Mouse (Mus musculus): Measurements from ENCODE around the gene Fbxo7. TPM values are rescaled to one million over a fixed set of nuclear protein-coding genes. Genes with fewer than 3 reads are reported as not detected.
"Not testable (repeated sequence)": the region's sequence is repeated elsewhere in the genome, so short reads cannot be mapped to it uniquely, and the experiment has no call there.

Gene Fbxo7
- polyA plus RNA-seq, 1 experiment from 2014 or later: 33.3 TPM

GRCm38 (mm10) chr10:86026354-86026753, 4.6 kb downstream of the Fbxo7 start:
- Histone ChIP-seq H3K9ac (ENCODE audit: low read depth, low read length) (no peak overlapping the region), H3K4me1 (ENCODE audit: control insufficient read depth, insufficient read depth, low read length) (peaks cover 4% of the 10 kb centered on the region; the same call in 1 of the 2 replicates), H3K4me3 (ENCODE audit: low read length) (no peak overlapping the region), H3K9me3 (ENCODE audit: control insufficient read depth, low read length) (no peaks in the 10 kb centered on the region), H3K27ac (ENCODE audit: low read depth, low read length) (no peak overlapping the region), H3K27me3 (ENCODE audit: control insufficient read depth, insufficient read depth, low read length) (no peaks in the 10 kb centered on the region), H3K36me3 (ENCODE audit: control insufficient read depth, insufficient read depth, low read length) (peaks cover 20% of the 10 kb centered on the region), H3K4me2 (replicated peaks; ENCODE audit: low read depth, low read length) (no peak overlapping the region)
- no peak for ATAC-seq (ENCODE audit: low FRiP score, low TSS enrichment)
- 96% methylated on average over 3 of the region's 3 CpGs for WGBS

DNA sequence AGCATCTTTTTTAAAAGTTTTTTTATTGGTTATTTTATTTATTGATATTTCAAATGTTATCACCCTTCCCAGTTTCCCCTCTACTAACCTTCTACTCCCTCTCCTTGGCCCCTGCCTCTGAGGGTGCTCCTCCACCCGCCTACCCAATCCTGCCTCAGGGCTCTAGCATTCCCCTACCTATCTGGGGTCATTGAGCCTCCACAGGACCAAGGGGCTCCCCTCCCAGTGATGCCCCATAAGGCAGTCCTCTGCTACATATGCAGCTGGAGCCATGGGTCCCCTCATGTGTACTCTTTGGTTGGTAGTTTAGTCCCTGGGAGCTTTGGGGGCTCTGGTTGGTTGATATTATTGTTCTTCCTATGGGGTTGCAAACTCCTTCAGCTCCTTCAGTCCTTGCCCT, 5.0 kb downstream of the Fbxo7 start:
- 94% methylated on average over 1 of the region's 1 CpGs for WGBS
- H3K27ac ChIP-seq (ENCODE audit: low read depth, low read length); H3K4me3 ChIP-seq (ENCODE audit: low read length); ATAC-seq (ENCODE audit: low FRiP score, low TSS enrichment); H3K27me3 ChIP-seq (ENCODE audit: control insufficient read depth, insufficient read depth, low read length); H3K9ac ChIP-seq (ENCODE audit: low read depth, low read length); H3K9me3 ChIP-seq (ENCODE audit: control insufficient read depth, low read length); H3K4me2 ChIP-seq (replicated peaks; ENCODE audit: low read depth, low read length); H3K4me1 ChIP-seq (ENCODE audit: control insufficient read depth, insufficient read depth, low read length): not testable (repeated sequence)
- peaks cover 20% of the 10 kb centered on the region for H3K36me3 ChIP-seq (ENCODE audit: control insufficient read depth, insufficient read depth, low read length)

GRCm38 (mm10) chr10:86030743-86031142, 9.0 kb downstream of the Fbxo7 start:
- 91% methylated on average over 7 of the region's 7 CpGs for WGBS
- no peaks in the 10 kb centered on the region for H3K27me3 ChIP-seq (ENCODE audit: control insufficient read depth, insufficient read depth, low read length)
- H3K4me1 ChIP-seq (ENCODE audit: control insufficient read depth, insufficient read depth, low read length): no peaks in the 10 kb centered on the region
- no peak for ATAC-seq (ENCODE audit: low FRiP score, low TSS enrichment)
- H3K9ac ChIP-seq (ENCODE audit: low read depth, low read length): no peak overlapping the region
- no peak overlapping the region for H3K4me3 ChIP-seq (ENCODE audit: low read length)
- peaks cover 28% of the 10 kb centered on the region for H3K36me3 ChIP-seq (ENCODE audit: control insufficient read depth, insufficient read depth, low read length)
- H3K9me3 ChIP-seq (ENCODE audit: control insufficient read depth, low read length): no peaks in the 10 kb centered on the region
- no peak overlapping the region for H3K4me2 ChIP-seq (replicated peaks; ENCODE audit: low read depth, low read length)
- no peak overlapping the region for H3K27ac ChIP-seq (ENCODE audit: low read depth, low read length)

DNA sequence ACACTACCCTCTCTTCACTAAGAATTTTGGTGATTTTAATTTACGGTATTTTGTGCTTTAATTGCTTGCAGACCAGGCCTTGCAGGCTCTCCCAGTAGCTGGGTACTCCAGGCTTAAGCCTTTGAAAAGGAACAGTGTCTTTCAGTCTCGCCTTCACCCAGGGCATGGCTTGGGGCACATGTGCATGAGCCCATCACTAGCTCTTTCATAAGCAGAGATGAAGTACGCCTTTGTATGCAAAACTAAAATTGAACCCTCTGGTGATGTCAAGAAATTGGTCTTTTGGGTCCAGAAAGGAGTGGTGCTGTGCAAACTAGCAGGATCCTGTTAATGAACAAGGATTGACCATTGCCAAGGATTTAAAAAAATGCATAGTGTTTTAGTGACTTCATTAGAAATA, 10.7 kb downstream of the Fbxo7 start:
- Histone ChIP-seq H3K27me3 (ENCODE audit: control insufficient read depth, insufficient read depth, low read length) (no peaks in the 10 kb centered on the region), H3K9me3 (ENCODE audit: control insufficient read depth, low read length) (no peaks in the 10 kb centered on the region), H3K4me1 (ENCODE audit: control insufficient read depth, insufficient read depth, low read length) (no peaks in the 10 kb centered on the region), H3K4me2 (replicated peaks; ENCODE audit: low read depth, low read length) (no peak overlapping the region), H3K4me3 (ENCODE audit: low read length) (no peak overlapping the region), H3K9ac (ENCODE audit: low read depth, low read length) (no peak overlapping the region), H3K27ac (ENCODE audit: low read depth, low read length) (no peak overlapping the region), H3K36me3 (ENCODE audit: control insufficient read depth, insufficient read depth, low read length) (peaks cover 29% of the 10 kb centered on the region)
- 90% methylated on average over 3 of the region's 3 CpGs for WGBS
- ATAC-seq (ENCODE audit: low FRiP score, low TSS enrichment): no peak

- H3K27me3 ChIP-seq (ENCODE audit: control insufficient read depth, insufficient read depth, low read length): no peaks in the 10 kb centered on the region
- H3K9ac ChIP-seq (ENCODE audit: low read depth, low read length): no peak overlapping the region
- no peak overlapping the region for H3K4me3 ChIP-seq (ENCODE audit: low read length)
- H3K4me1 ChIP-seq (ENCODE audit: control insufficient read depth, insufficient read depth, low read length): no peaks in the 10 kb centered on the region
- H3K4me2 ChIP-seq (replicated peaks; ENCODE audit: low read depth, low read length): no peak overlapping the region
- ATAC-seq (ENCODE audit: low FRiP score, low TSS enrichment): no peak
- 85% methylated on average over 2 of the region's 2 CpGs for WGBS
- H3K36me3 ChIP-seq (ENCODE audit: control insufficient read depth, insufficient read depth, low read length): peaks cover 28% of the 10 kb centered on the region
- H3K27ac ChIP-seq (ENCODE audit: low read depth, low read length): no peak overlapping the region
- H3K9me3 ChIP-seq (ENCODE audit: control insufficient read depth, low read length): no peaks in the 10 kb centered on the region
These were observed 12.4 kb downstream of the Fbxo7 start for GRCm38 (mm10) chr10:86034007-86034728.

- no peaks in the 10 kb centered on the region for H3K27me3 ChIP-seq (ENCODE audit: control insufficient read depth, insufficient read depth, low read length)
These were observed 21.9 kb downstream of the Fbxo7 start for GRCm38 (mm10) chr10:86043651-86044050.

DNA sequence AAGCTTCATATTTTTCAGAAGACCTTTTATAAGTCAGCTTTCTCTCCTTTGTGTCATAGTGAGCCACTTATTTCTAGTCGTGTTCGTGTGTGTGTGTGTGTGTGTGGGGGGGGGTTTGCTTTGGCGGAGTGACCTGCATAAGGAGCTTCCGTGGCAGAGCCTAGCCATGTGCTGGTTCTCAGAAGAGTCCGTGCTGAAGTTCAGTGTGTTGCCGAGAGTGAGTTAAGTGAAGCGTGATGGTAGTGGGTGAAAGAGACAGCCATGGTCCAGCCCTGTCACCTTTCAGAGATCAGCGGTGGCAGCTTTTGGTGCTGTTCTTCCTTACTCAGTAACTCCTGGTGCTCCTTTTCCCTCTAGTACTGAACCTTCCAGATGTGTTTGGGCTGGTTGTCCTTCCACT, 22.3 kb downstream of the Fbxo7 start:
- no peak for ATAC-seq (ENCODE audit: low FRiP score, low TSS enrichment)
- 92% methylated on average over 8 of the region's 8 CpGs for WGBS
- peaks cover 20% of the 10 kb centered on the region for H3K36me3 ChIP-seq (ENCODE audit: control insufficient read depth, insufficient read depth, low read length)

More at GRCm38 (mm10) chr10:86043651-86044050, 21.9 kb downstream of the Fbxo7 start:
- Histone ChIP-seq H3K9ac (ENCODE audit: low read depth, low read length) (no peak overlapping the region), H3K4me1 (ENCODE audit: control insufficient read depth, insufficient read depth, low read length) (no peaks in the 10 kb centered on the region), H3K27ac (ENCODE audit: low read depth, low read length) (no peak overlapping the region), H3K36me3 (ENCODE audit: control insufficient read depth, insufficient read depth, low read length) (peaks cover 20% of the 10 kb centered on the region), H3K9me3 (ENCODE audit: control insufficient read depth, low read length) (no peaks in the 10 kb centered on the region), H3K4me2 (replicated peaks; ENCODE audit: low read depth, low read length) (no peak overlapping the region), H3K4me3 (ENCODE audit: low read length) (no peak overlapping the region)
- no peak for ATAC-seq (ENCODE audit: low FRiP score, low TSS enrichment)
- WGBS: 83% methylated on average over 4 of the region's 4 CpGs

DNA sequence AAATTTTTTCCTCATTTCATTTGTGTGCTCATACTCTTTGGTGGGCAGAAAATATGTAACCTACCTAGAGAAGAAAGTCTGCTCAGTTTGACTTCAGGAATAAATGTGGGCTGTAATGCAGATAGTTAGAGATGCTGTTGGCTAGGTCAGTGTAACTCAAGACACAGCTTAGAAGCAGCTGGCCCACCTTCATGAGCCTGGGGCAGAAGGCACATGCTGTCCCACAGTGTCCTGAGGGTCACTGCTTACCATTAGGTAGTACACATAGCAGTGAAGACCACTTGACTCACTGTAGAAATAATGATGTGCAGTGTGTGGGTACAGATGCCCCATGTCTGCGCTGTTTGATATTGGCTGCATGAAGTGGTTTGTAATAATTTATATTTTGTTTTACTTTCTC, 24.6 kb downstream of the Fbxo7 start:
- H3K4me2 ChIP-seq (replicated peaks; ENCODE audit: low read depth, low read length): no peak overlapping the region

More for the DNA sequence above, 22.3 kb downstream of the Fbxo7 start:
- no peak overlapping the region for H3K4me2 ChIP-seq (replicated peaks; ENCODE audit: low read depth, low read length)
- H3K9me3 ChIP-seq (ENCODE audit: control insufficient read depth, low read length): no peaks in the 10 kb centered on the region
- H3K9ac ChIP-seq (ENCODE audit: low read depth, low read length): no peak overlapping the region
- no peaks in the 10 kb centered on the region for H3K4me1 ChIP-seq (ENCODE audit: control insufficient read depth, insufficient read depth, low read length)
- no peak overlapping the region for H3K4me3 ChIP-seq (ENCODE audit: low read length)
- no peak overlapping the region for H3K27ac ChIP-seq (ENCODE audit: low read depth, low read length)
- H3K27me3 ChIP-seq (ENCODE audit: control insufficient read depth, insufficient read depth, low read length): no peaks in the 10 kb centered on the region

DNA sequence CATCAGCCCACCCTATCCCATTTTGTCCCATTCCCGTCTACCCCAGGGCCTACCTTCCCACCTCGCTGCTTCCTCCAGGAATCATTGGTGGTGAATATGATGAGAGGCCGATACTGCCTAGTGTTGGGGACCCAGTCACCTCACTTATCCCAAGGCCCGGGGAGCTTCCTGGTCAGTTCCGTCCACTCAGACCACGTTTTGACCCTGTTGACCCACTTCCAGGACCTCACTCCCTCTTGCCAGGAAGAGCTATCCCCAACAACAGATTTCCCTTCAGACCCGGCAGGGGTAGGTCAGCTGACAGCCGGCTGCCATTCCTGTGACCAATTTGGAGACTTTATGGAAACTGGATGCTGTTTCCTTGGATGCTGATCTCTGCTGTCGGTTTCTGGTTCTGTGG, 26.0 kb downstream of the Fbxo7 start:
- Histone ChIP-seq H3K27ac (ENCODE audit: low read depth, low read length) (no peak overlapping the region), H3K4me3 (ENCODE audit: low read length) (no peak overlapping the region), H3K4me2 (replicated peaks; ENCODE audit: low read depth, low read length) (no peak overlapping the region), H3K36me3 (ENCODE audit: control insufficient read depth, insufficient read depth, low read length) (peaks cover 15% of the 10 kb centered on the region), H3K27me3 (ENCODE audit: control insufficient read depth, insufficient read depth, low read length) (no peaks in the 10 kb centered on the region), H3K9me3 (ENCODE audit: control insufficient read depth, low read length) (peaks cover 5% of the 10 kb centered on the region; the same call in 1 of the 2 replicates), H3K4me1 (ENCODE audit: control insufficient read depth, insufficient read depth, low read length) (no peaks in the 10 kb centered on the region), H3K9ac (ENCODE audit: low read depth, low read length) (no peak overlapping the region)
- no peak for ATAC-seq (ENCODE audit: low FRiP score, low TSS enrichment)
- 89% methylated on average over 9 of the region's 9 CpGs for WGBS

More for the DNA sequence above, 24.6 kb downstream of the Fbxo7 start:
- no peaks in the 10 kb centered on the region for H3K4me1 ChIP-seq (ENCODE audit: control insufficient read depth, insufficient read depth, low read length)
- ATAC-seq (ENCODE audit: low FRiP score, low TSS enrichment): no peak
- H3K9ac ChIP-seq (ENCODE audit: low read depth, low read length): no peak overlapping the region
- H3K36me3 ChIP-seq (ENCODE audit: control insufficient read depth, insufficient read depth, low read length): peaks cover 22% of the 10 kb centered on the region
- peaks cover 5% of the 10 kb centered on the region; the same call in 1 of the 2 replicates for H3K9me3 ChIP-seq (ENCODE audit: control insufficient read depth, low read length)
- WGBS: 94% methylated on average over 1 of the region's 1 CpGs
- H3K4me3 ChIP-seq (ENCODE audit: low read length): no peak overlapping the region
- H3K27ac ChIP-seq (ENCODE audit: low read depth, low read length): no peak overlapping the region
- no peaks in the 10 kb centered on the region for H3K27me3 ChIP-seq (ENCODE audit: control insufficient read depth, insufficient read depth, low read length)
